Mouse (Mus musculus) thymus, adult 2 months (tissue): Measurements from ENCODE around the gene Tex19.1. TPM values are rescaled to one million over a fixed set of nuclear protein-coding genes. Genes with fewer than 3 reads are reported as not detected.

Experiments
- DNase-seq: peaks from one replicate; pipeline ENCODE4 v3.0.0; 2021
- H3K27ac ChIP-seq: fragments of 200-500 bp; 2 replicates; pipeline ENCODE4 v1.5.1; 2012; ENCODE audit warnings: low read length, control low read depth; ENCODE audit not compliant: control insufficient read depth, insufficient read depth
- H3K27me3 ChIP-seq: fragments of 200-500 bp; 2 replicates; pipeline ENCODE4 v1.6.1; 2012; ENCODE audit warnings: mild to moderate bottlenecking, low read length, moderate library complexity, mixed read lengths; ENCODE audit not compliant: control insufficient read depth, insufficient read depth
- H3K36me3 ChIP-seq: fragments of 200-500 bp; 2 replicates; pipeline ENCODE4 v1.6.1; 2012; ENCODE audit warnings: mild to moderate bottlenecking, low read length, moderate library complexity; ENCODE audit not compliant: control insufficient read depth, insufficient read depth
- H3K4me1 ChIP-seq: fragments of 200-500 bp; replicated peaks from 2 replicates; pipeline ENCODE4 v1.6.1; 2012; ENCODE audit warnings: low read length; ENCODE audit not compliant: control insufficient read depth, insufficient read depth
- H3K4me3 ChIP-seq: fragments of 200-500 bp; 2 replicates; pipeline ENCODE4 v1.5.1; 2012; ENCODE audit warnings: mild to moderate bottlenecking, low read length, control low read depth, moderate library complexity; ENCODE audit not compliant: control insufficient read depth, insufficient read depth
- CTCF ChIP-seq: fragments of 200-500 bp; IDR thresholded peaks from 2 replicates; pipeline ENCODE4 v1.5.1; 2012; ENCODE audit warnings: mild to moderate bottlenecking, control low read depth, low read length, moderate library complexity, borderline replicate concordance; ENCODE audit not compliant: control insufficient read depth, poor library complexity, insufficient read depth; ENCODE audit errors: extremely low read depth
- POLR2A ChIP-seq: fragments of 200-500 bp; IDR thresholded peaks from 2 replicates; pipeline ENCODE4 v1.6.1; 2012; ENCODE audit warnings: mild to moderate bottlenecking, low read length, control low read depth, moderate library complexity; ENCODE audit not compliant: control insufficient read depth, poor library complexity, insufficient read depth; ENCODE audit errors: extremely low read depth
- WGBS: fragments of 180-500 bp; shearing (Covaris S2); methylation state at CpG from one replicate; pipeline ENCODE4 v1.1.7; 2018; 5-methylcytosine and 5-hydroxymethylcytosine counted together
- polyA plus RNA-seq: library from polyadenylated mRNA; depleted of rRNA; stranded (reverse); fragments of >200 nt; gene quantifications from 2 replicates; pipeline ENCODE4 v1.2.3, GENCODE M21; 2012

The Tex19.1 gene
- polyA plus RNA-seq, 1 experiment: 0.08 TPM

- no peak for TF ChIP-seq POLR2A
- TF ChIP-seq CTCF: no peak
- 61% methylated on average over 6 of the region's 6 CpGs for WGBS
- DNase-seq: no peak
- Histone ChIP-seq H3K36me3 (no peaks in the 10 kb centered on the region), H3K27me3 (no peaks in the 10 kb centered on the region), H3K27ac (no peak overlapping the region), H3K4me3 (no peak overlapping the region), H3K4me1 (no peaks in the 10 kb centered on the region)
These were observed 7.2 kb upstream of the Tex19.1 start for GRCm38 (mm10) chr11:121138732-121139131.

GRCm38 (mm10) chr11:121143325-121144015 lies 2.5 kb upstream of the Tex19.1 start:
- no peaks in the 10 kb centered on the region for H3K4me1 ChIP-seq
- no peak overlapping the region for H3K4me3 ChIP-seq
- H3K27ac ChIP-seq: no peak overlapping the region
- DNase-seq: no peak
- H3K27me3 ChIP-seq: no peaks in the 10 kb centered on the region
- no peak for TF ChIP-seq CTCF
- TF ChIP-seq POLR2A: no peak
- no peaks in the 10 kb centered on the region for H3K36me3 ChIP-seq
- WGBS: 87% methylated on average over 9 of the region's 9 CpGs

DNA sequence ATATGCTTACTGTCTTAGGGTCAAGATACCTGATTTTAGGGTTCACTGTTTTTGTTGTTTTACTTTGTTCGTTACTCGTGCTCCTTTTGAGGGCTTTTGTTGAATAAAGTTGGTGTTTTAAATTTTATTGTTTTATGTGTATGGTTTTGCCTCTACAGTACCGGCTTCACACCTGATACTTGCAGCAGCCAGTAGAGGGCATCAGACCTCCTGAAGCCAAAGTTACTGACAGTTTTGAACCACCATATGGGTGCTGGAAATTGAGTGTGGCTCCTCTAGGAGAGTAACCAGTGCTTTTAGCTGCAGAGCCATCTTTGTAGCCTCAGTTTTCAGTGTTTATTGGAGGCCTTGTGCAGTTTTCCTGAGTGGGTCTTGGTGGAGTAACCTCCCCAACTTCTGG lies 2.2 kb downstream of the Tex19.1 start:
- no peaks in the 10 kb centered on the region for H3K27me3 ChIP-seq
- no peak for TF ChIP-seq CTCF
- no peak for TF ChIP-seq POLR2A
- WGBS: 87% methylated on average over 3 of the region's 3 CpGs
- H3K4me3 ChIP-seq: no peak overlapping the region
- H3K27ac ChIP-seq: no peak overlapping the region
- no peak for DNase-seq
- no peaks in the 10 kb centered on the region for H3K36me3 ChIP-seq
- no peaks in the 10 kb centered on the region for H3K4me1 ChIP-seq

- H3K27me3 ChIP-seq: no peaks in the 10 kb centered on the region; the same call in 1 of the 2 replicates
- TF ChIP-seq POLR2A: no peak
- TF ChIP-seq CTCF: no peak
- no peaks in the 10 kb centered on the region for H3K36me3 ChIP-seq
- no peak overlapping the region for H3K27ac ChIP-seq
- no peaks in the 10 kb centered on the region for H3K4me1 ChIP-seq
- no peak overlapping the region for H3K4me3 ChIP-seq
- 79% methylated on average over 4 of the region's 4 CpGs for WGBS
- DNase-seq: no peak
These were observed 8.3 kb downstream of the Tex19.1 start for GRCm38 (mm10) chr11:121154203-121154602.

- Histone ChIP-seq H3K4me3 (no peak overlapping the region), H3K27me3 (no peaks in the 10 kb centered on the region; the same call in 1 of the 2 replicates), H3K27ac (no peak overlapping the region), H3K4me1 (no peaks in the 10 kb centered on the region), H3K36me3 (no peaks in the 10 kb centered on the region)
- no peak for DNase-seq
- TF ChIP-seq POLR2A (no peak), CTCF (no peak)
- 8% methylated on average over 45 of the region's 45 CpGs for WGBS
These were observed 10.5 kb downstream of the Tex19.1 start for GRCm38 (mm10) chr11:121156411-121156891.

DNA sequence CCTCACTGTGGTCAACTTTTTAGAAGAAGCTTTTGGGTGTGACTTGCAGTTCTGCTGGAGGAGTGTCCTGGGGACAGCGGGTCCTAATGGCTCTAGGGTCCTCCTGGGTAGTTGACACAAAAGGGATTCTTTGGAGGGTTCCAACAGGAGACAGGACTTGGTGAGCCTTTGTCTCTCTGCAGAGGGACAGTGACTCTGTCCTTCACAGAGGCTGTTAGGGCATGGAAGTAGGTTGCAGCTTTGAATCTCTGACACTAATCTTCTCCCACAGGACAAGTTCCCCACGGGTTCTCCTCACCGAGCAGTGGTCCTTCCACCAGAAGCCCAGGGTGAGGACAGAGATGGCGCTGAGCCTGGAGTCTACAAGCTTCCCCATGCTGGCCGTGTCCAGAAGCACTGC lies 14.0 kb downstream of the Tex19.1 start, which contains the start of gene Uts2r:
TSS of gene Uts2r (plus strand) at position 301 of the 400 bp plus-strand sequence.
- H3K27me3 ChIP-seq: no peaks in the 10 kb centered on the region; the same call in 1 of the 2 replicates

More for the DNA sequence above, 14.0 kb downstream of the Tex19.1 start, which contains the start of gene Uts2r:
- DNase-seq: no peak
- Histone ChIP-seq H3K36me3 (no peaks in the 10 kb centered on the region), H3K4me3 (no peak within 1 kb of the TSS), H3K4me1 (no peaks in the 10 kb centered on the region), H3K27ac (no peak within 1 kb of the TSS)
- 95% methylated on average over 5 of the region's 5 CpGs for WGBS
- no peak for TF ChIP-seq POLR2A
- no peak for TF ChIP-seq CTCF
